Mouse (Mus musculus): ENCODE measurements around the gene Ints3.

Ints3 gene

GRCm38 (mm10) chr3:90433381-90434020, at the start of gene Ints3:
Gene Ints3, minus strand, starts transcription at chr3:90433622.
- DNase-seq (ENCODE audit: low spot score in 2 of 2), result peak; percentile 100

- DNase-seq (ENCODE audit: low spot score in 2 of 2), result peak; percentile 93 to 95
Measured at GRCm38 (mm10) chr3:90475831-90476611, 42.6 kb upstream of the Ints3 start, which contains the start of gene Ilf2. Gene Ilf2, plus strand, starts transcription at chr3:90476126.

- no peak for DNase-seq (ENCODE audit: low spot score in 2 of 2)
Measured at GRCm38 (mm10) chr3:90475151-90475830, 41.9 kb upstream of the Ints3 start.

GRCm38 (mm10) chr3:90472213-90472612, 38.8 kb upstream of the Ints3 start:
- DNase-seq (ENCODE audit: low spot score in 2 of 2), result peak; percentile 73

- no peak for DNase-seq (ENCODE audit: low spot score in 2 of 2)
Measured at GRCm38 (mm10) chr3:90467618-90468300, 34.3 kb upstream of the Ints3 start.

GRCm38 (mm10) chr3:90466311-90466766, 32.9 kb upstream of the Ints3 start:
- DNase-seq (ENCODE audit: low spot score in 2 of 2), result no peak

GRCm38 (mm10) chr3:90465686-90466310, 32.4 kb upstream of the Ints3 start, which contains the start of gene Npr1:
Gene Npr1, minus strand, starts transcription at chr3:90465866.
- DNase-seq (ENCODE audit: low spot score in 2 of 2), result no peak

- DNase-seq (ENCODE audit: low spot score in 2 of 2), result no peak
Measured at GRCm38 (mm10) chr3:90465081-90465685, 31.8 kb upstream of the Ints3 start.

GRCm38 (mm10) chr3:90464552-90465080, 31.2 kb upstream of the Ints3 start:
- no peak for DNase-seq (ENCODE audit: low spot score in 2 of 2)

GRCm38 (mm10) chr3:90462579-90462978, 29.2 kb upstream of the Ints3 start:
- DNase-seq (ENCODE audit: low spot score in 2 of 2), result no peak

- DNase-seq (ENCODE audit: low spot score in 2 of 2), result no peak
Measured at GRCm38 (mm10) chr3:90461935-90462334, 28.5 kb upstream of the Ints3 start.

GRCm38 (mm10) chr3:90460315-90460714, 26.9 kb upstream of the Ints3 start:
- no peak for DNase-seq (ENCODE audit: low spot score in 2 of 2)

GRCm38 (mm10) chr3:90459727-90460126, 26.3 kb upstream of the Ints3 start:
- no peak for DNase-seq (ENCODE audit: low spot score in 2 of 2)

- DNase-seq (ENCODE audit: low spot score in 2 of 2), result no peak
Measured at GRCm38 (mm10) chr3:90454931-90455330, 21.5 kb upstream of the Ints3 start.

- no peak for DNase-seq (ENCODE audit: low spot score in 2 of 2)
Measured at GRCm38 (mm10) chr3:90451396-90452095, 18.1 kb upstream of the Ints3 start.

GRCm38 (mm10) chr3:90450874-90451273, 17.5 kb upstream of the Ints3 start:
- DNase-seq (ENCODE audit: low spot score in 2 of 2), result no peak

- DNase-seq (ENCODE audit: low spot score in 2 of 2), result no peak
Measured at GRCm38 (mm10) chr3:90448626-90449025, 15.2 kb upstream of the Ints3 start.

- DNase-seq (ENCODE audit: low spot score in 2 of 2), result no peak
Measured at GRCm38 (mm10) chr3:90447123-90447494, 13.7 kb upstream of the Ints3 start.

GRCm38 (mm10) chr3:90446389-90447122, 13.1 kb upstream of the Ints3 start:
- peak; percentile 46 to 49 for DNase-seq (ENCODE audit: low spot score in 2 of 2)

Data from spleen, postnatal 36 days (tissue).